Mouse (Mus musculus) cortical plate, adult 2 months (tissue): ENCODE results near the gene Fkbp6. TPM values are rescaled to one million over a fixed set of nuclear protein-coding genes. Genes with fewer than 3 reads are reported as not detected.
A peak's percentile ranks its signal among the peaks of the same experiment; 100 is the strongest.

Experiments used
- H3K27ac ChIP-seq: fragments of 200-500 bp; 2 replicates; pipeline ENCODE4 v1.5.1; 2012; ENCODE audit warnings: low read length, control low read depth, inconsistent platforms; ENCODE audit not compliant: insufficient read depth
- H3K4me1 ChIP-seq: fragments of 200-500 bp; 2 replicates; pipeline ENCODE4 v1.6.1; 2011; ENCODE audit warnings: low read length; ENCODE audit not compliant: control insufficient read depth, insufficient read depth
- H3K4me3 ChIP-seq: fragments of 200-500 bp; 2 replicates; pipeline ENCODE4 v1.5.1; 2011; ENCODE audit warnings: mild to moderate bottlenecking, low read length, control low read depth; ENCODE audit not compliant: insufficient read depth
- CTCF ChIP-seq: fragments of 200-500 bp; IDR thresholded peaks from 2 replicates; pipeline ENCODE4 v1.5.1; 2011; ENCODE audit warnings: mild to moderate bottlenecking, control low read depth, low read length; ENCODE audit not compliant: insufficient read depth; ENCODE audit errors: extremely low read depth
- POLR2A ChIP-seq: fragments of 200-500 bp; IDR thresholded peaks from 2 replicates; pipeline ENCODE4 v1.6.1; 2011; ENCODE audit warnings: mild to moderate bottlenecking, low read length, control low read depth; ENCODE audit not compliant: insufficient read depth; ENCODE audit errors: extremely low read depth
- polyA plus RNA-seq: library from polyadenylated mRNA; depleted of rRNA; stranded (reverse); fragments of >200 nt; gene quantifications from 2 replicates; pipeline ENCODE4 v1.2.3, GENCODE M21; 2012

Fkbp6 gene
- polyA plus RNA-seq, 1 experiment = 0.13 TPM

DNA sequence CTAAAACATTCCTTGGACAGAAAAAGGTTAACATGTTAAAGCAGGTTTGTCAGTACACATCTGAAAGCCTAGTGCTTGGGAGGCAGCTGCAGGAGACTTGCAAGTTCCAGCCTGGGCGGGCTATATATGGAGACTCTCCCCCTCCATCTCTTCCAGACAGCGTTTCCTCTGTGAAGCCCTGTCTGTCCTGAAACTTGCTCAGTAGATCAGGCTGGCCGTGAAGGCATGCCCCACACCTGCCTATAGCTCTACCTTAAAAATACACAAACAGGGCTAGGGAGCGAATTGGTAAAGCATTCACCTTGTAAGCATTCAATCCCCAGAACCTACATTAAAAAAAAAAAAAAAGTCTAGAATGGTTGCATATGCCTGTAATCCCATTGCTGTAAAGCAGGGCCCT, 20.4 kb downstream of the Fkbp6 start:
- TF ChIP-seq CTCF = no peak
- TF ChIP-seq POLR2A = no peak
- H3K4me3 ChIP-seq = no peak overlapping the region
- H3K4me1 ChIP-seq = no peaks in the 10 kb centered on the region
- no peak overlapping the region for H3K27ac ChIP-seq

DNA sequence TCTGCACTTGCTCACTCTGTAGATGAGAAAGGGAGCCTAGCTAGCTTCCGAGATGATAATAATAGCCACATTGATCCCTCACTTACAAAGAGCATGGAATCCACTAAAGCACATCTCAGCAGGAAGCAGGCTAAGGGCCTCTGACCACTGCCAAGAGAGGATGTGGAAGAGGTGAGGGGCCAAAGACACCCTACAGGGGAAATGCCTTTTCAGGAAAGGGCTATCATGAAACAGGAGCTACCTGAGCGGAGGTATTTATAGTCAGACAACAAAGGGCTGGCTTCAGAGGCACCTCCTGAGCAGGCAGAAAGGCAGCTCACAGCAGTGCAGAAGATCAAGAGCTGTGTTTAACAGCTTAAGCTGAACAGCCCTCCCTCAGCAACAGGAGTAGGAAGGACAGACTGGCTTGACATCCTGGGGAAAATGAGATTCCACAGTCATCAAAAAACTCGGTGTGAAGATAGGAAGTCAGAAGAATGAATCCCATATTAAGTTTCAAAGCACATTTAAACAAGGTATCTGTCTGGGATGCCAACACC, 23.7 kb downstream of the Fkbp6 start:
- TF ChIP-seq POLR2A = no peak
- TF ChIP-seq CTCF = no peak
- H3K4me1 ChIP-seq = no peaks in the 10 kb centered on the region
- no peak overlapping the region for H3K4me3 ChIP-seq
- no peak overlapping the region for H3K27ac ChIP-seq

DNA sequence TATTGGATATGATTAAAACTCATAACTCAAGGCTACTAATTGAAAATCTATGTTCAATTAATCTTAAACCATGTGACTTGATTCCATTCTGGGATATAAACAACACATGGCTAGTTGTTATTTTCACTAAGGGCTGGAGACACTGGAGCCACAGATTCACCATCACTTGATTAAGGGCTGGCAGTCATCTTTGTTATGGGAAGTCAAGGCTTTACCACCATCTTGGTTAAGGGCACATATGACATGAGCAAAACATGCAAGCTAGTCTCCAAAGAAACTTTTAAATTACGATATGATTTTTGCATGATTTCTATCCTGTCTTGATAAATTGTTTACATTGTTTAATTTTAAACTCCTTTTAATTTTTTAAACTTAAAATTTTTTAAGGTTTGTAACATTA, 27.6 kb downstream of the Fkbp6 start:
- no peaks in the 10 kb centered on the region for H3K4me1 ChIP-seq
- TF ChIP-seq CTCF (no peak), POLR2A (no peak)
- H3K4me3 ChIP-seq = no peak overlapping the region
- H3K27ac ChIP-seq = no peak overlapping the region

DNA sequence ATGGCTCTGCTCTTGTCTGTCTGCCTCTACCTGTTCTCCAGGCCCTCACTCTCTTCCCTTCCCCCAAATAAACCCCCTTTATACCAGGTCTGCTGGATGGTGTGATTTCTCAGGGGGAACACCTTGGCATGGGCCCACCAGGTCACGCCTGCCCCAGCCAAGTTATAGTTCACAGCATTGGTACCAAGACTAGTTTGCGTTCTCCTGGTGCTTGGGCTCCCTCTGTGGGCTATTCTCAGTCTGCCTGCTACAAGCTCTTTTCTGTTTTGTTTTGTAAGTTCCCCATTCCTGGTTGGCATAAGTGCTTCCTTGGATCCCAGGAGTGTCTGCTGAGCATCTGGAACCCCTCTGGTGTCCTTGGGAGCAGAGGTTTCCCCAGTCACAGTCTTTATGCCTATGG, 30.0 kb downstream of the Fkbp6 start:
- TF ChIP-seq CTCF = 0 out of 2 replicates have a peak, but pooled peaks have one; percentile 13
- TF ChIP-seq POLR2A = no peak
- no peak overlapping the region for H3K27ac ChIP-seq
- H3K4me3 ChIP-seq = no peak overlapping the region
- H3K4me1 ChIP-seq = no peaks in the 10 kb centered on the region

DNA sequence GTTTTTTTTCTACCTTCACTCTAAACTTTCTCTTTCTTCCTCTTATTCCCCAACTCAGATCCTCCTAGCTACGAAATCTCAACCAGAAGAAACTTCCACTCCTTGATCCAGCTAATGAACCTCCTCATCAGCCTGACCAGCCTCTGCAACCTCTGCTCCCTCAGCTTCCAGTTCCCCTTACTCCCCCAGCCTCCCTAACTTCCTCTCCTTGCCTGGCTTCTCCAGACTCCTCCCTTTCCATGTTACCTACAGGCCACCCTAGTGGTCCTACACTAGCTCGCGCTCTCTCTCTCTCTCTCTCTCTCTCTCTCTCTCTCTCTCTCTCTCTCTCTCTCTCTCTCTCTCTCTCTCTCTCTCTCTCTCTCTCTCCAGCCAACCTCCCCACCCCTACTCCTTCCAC, 33.7 kb downstream of the Fkbp6 start:
- no peak for TF ChIP-seq CTCF
- TF ChIP-seq POLR2A = no peak
- Histone ChIP-seq H3K27ac (no peak overlapping the region), H3K4me3 (no peak overlapping the region), H3K4me1 (no peaks in the 10 kb centered on the region)

DNA sequence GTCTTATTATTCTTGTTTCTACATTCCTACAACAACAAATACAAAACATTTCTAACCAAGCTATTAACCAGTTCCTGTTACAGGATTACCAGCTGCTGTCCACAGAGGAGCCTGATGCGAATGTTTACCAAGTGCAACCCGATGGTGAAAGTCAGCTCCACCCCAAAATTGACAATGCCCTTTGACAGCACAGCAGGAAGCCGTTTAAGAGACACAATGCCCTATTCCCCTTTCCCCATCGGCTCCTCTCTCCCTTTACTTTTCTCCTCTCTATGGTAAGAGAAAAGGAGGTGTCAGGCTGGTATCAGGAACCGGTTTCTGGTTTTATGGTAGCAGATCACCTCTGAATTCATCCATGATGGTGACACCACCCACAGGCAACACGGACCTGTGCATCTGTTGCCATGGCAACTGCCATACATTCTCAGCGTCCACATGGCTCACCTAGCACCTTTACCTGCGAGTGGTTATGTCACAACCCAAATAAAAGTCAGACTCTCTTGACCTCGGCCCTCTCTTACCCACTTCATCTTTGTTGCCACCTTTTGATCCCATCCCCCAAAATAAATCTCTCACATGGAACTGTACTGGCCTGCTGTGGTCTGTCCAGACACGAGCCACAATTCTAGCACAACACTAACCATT, 43.4 kb downstream of the Fkbp6 start:
- no peak for TF ChIP-seq CTCF
- TF ChIP-seq POLR2A = no peak
- Histone ChIP-seq H3K27ac (no peak overlapping the region), H3K4me3 (no peak overlapping the region), H3K4me1 (no peaks in the 10 kb centered on the region)

DNA sequence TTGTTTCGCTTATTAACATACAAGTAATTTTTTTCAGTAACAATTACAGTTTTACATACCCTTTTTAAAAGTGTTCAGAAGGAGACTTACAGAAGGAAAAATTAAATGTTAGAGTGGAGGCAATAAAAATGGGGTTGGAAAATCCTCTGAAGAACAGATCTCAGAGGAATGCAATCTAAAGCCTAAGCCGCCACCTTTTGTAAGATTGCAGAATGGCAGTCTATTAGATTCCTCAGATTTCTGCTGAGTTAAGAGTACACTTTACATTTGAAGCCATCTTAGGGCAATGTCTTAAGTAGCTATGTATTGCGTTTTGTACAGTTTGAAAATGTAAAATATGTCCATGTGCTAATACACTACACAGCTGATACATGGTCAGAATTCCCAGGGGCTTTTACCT, 47.4 kb downstream of the Fkbp6 start:
- Histone ChIP-seq H3K4me1 (no peaks in the 10 kb centered on the region), H3K27ac (no peak overlapping the region), H3K4me3 (no peak overlapping the region)
- TF ChIP-seq CTCF = no peak
- no peak for TF ChIP-seq POLR2A

DNA sequence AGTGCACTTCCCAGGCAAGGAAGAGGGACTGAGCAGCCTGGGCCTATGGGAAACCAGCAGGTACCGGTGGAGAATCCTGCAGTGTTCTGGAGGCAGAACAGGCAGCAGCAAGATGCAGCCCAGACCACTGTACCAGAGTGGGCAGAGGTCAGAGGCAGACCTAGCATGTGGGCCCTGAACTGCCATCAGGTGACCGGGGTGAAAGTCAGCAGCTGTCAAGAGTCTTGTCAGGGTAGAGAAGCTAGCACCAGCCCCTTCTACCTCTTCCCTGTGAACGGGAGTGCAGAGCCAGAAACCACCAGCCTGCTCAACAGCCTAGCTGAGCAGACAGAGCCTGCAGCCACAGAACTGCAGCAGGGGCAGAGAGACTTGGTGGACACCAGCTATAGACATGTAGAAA, 47.9 kb downstream of the Fkbp6 start:
- no peak for TF ChIP-seq POLR2A
- no peak for TF ChIP-seq CTCF
- Histone ChIP-seq H3K4me3 (no peak overlapping the region), H3K4me1 (no peaks in the 10 kb centered on the region), H3K27ac (no peak overlapping the region)

DNA sequence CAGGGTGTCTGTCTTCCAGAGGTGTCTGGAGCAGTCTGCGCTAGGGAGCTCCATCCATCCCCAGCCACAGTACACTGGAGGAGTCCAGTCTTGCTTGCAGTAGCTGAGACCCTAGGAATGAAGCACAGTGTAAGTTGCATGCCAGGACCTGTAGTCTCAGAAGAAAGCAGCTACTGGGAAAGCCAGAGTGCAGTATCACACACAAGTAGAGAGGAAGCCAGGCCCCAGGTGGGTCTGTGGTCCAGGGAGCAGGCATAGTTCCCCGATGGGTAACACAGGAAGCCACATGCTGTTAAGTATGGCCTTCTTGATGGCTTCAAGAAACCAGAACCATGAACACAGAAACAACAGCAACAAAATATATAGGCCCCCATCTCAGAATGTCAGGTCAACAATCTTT, 57.8 kb downstream of the Fkbp6 start:
- Histone ChIP-seq H3K4me1 (no peaks in the 10 kb centered on the region), H3K27ac (no peak overlapping the region), H3K4me3 (no peak overlapping the region)
- TF ChIP-seq POLR2A (no peak), CTCF (no peak)

DNA sequence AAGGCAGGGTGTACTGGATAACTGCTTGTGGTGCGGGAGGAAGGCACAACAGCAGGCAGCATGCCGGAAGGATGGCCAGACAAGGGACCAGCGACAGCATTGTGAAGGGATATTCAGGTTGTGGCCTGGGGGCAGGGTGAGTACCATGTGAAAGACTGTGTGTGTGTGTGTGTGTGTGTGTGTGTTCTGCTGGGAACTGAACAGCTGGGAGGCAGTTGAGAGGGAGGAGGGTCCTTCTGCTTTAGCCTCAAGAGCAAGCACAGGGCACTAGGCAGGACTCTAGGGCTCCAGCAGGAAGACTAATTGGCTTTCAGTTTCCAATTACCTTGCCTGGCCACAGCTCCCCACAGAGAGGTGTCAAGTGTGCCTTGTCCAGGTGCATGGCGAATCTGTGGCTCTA, 58.7 kb downstream of the Fkbp6 start:
- no peak for TF ChIP-seq POLR2A
- no peak for TF ChIP-seq CTCF
- H3K27ac ChIP-seq = no peak overlapping the region
- H3K4me1 ChIP-seq = no peaks in the 10 kb centered on the region
- H3K4me3 ChIP-seq = no peak overlapping the region
